Mouse (Mus musculus) macrophage (primary cell): Measurements from ENCODE around the gene Fkbp11. TPM values are rescaled to one million over a fixed set of nuclear protein-coding genes. Genes with fewer than 3 reads are reported as not detected.

Experiments used
- polyA plus RNA-seq: library from polyadenylated mRNA; stranded (reverse); fragments of 250-400 nt; gene quantifications from 3 replicates; pipeline ENCODE4 v1.2.4, GENCODE M21; 2018; ENCODE audit warnings: inconsistent platforms

The Fkbp11 gene
- polyA plus RNA-seq, 1 experiment from 2014 or later, result 0.42 TPM

Other genes with a start within 250 kb of the Fkbp11 start
- not detected in 3 replicates for gene Lalba, start 245.5 kb downstream of the Fkbp11 start, polyA plus RNA-seq
- gene Olfr279, start 235.8 kb downstream of the Fkbp11 start, polyA plus RNA-seq, result not detected in 3 replicates
- 17.8 to 41.1 TPM (median 31.9 TPM) in 3 replicates for gene Kansl2, start 193.9 kb downstream of the Fkbp11 start, polyA plus RNA-seq
- 15.6 to 24.0 TPM (median 18.9 TPM) in 3 replicates for gene Ccnt1, start 157.3 kb downstream of the Fkbp11 start, polyA plus RNA-seq
- gene 4930415O20Rik, start 157.2 kb downstream of the Fkbp11 start, polyA plus RNA-seq, result not detected in 3 replicates
- gene Adcy6, start 118.1 kb downstream of the Fkbp11 start, polyA plus RNA-seq, result 0.09 to 0.34 TPM (median 0.25 TPM) in 3 replicates
- gene Cacnb3, start 97.4 kb downstream of the Fkbp11 start, polyA plus RNA-seq, result 0.46 to 1.0 TPM (median 0.79 TPM) in 3 replicates
- 53.5 to 111 TPM (median 57.4 TPM) in 3 replicates for gene Ddx23, start 65.3 kb downstream of the Fkbp11 start, polyA plus RNA-seq
- 0.27 to 0.47 TPM (median 0.40 TPM) in 3 replicates for gene Rnd1, start 50.7 kb downstream of the Fkbp11 start, polyA plus RNA-seq
- 0.09 TPM in 1 of 3 replicates, not detected in the others for gene Ccdc65, start 20.0 kb downstream of the Fkbp11 start, polyA plus RNA-seq
- 95.4 to 100 TPM (median 98.2 TPM) in 3 replicates for gene Arf3, start 35.0 kb upstream of the Fkbp11 start, polyA plus RNA-seq
- gene Wnt10b, start 50.0 kb upstream of the Fkbp11 start, polyA plus RNA-seq, result not detected in 3 replicates
- gene Wnt1, start 61.7 kb upstream of the Fkbp11 start, polyA plus RNA-seq, result not detected in 3 replicates
- 0.06 TPM in 1 of 3 replicates, not detected in the others for gene Ddn, start 81.3 kb upstream of the Fkbp11 start, polyA plus RNA-seq
- 34.9 to 43.9 TPM (median 40.2 TPM) in 3 replicates for gene Prkag1, start 103.3 kb upstream of the Fkbp11 start, polyA plus RNA-seq
- gene Kmt2d, start 143.0 kb upstream of the Fkbp11 start, polyA plus RNA-seq, result 17.3 to 22.5 TPM (median 19.8 TPM) in 3 replicates
- gene Rhebl1, start 166.3 kb upstream of the Fkbp11 start, polyA plus RNA-seq, result 0.52 to 3.0 TPM (median 2.4 TPM) in 3 replicates
- not detected in 3 replicates for gene Dhh, start 170.3 kb upstream of the Fkbp11 start, polyA plus RNA-seq
- gene Lmbr1l, start 190.0 kb upstream of the Fkbp11 start, polyA plus RNA-seq, result 3.7 to 9.6 TPM (median 5.5 TPM) in 3 replicates
- gene Tuba1b, start 206.4 kb upstream of the Fkbp11 start, polyA plus RNA-seq, result 371 to 1,063 TPM (median 789 TPM) in 3 replicates
- gene Gm49450, start 225.4 kb upstream of the Fkbp11 start, polyA plus RNA-seq, result 0.27 TPM in 1 of 3 replicates, not detected in the others
- gene Tuba1a, start 225.5 kb upstream of the Fkbp11 start, polyA plus RNA-seq, result 37.8 to 73.9 TPM (median 54.5 TPM) in 3 replicates